Mouse (Mus musculus): ENCODE data around the gene Tmem258. TPM values are rescaled to one million over a fixed set of nuclear protein-coding genes. Genes with fewer than 3 reads are reported as not detected.

The Tmem258 gene
- total RNA-seq, 2 experiments from 2014 or later, result 92.6 to 96.5 TPM

DNA sequence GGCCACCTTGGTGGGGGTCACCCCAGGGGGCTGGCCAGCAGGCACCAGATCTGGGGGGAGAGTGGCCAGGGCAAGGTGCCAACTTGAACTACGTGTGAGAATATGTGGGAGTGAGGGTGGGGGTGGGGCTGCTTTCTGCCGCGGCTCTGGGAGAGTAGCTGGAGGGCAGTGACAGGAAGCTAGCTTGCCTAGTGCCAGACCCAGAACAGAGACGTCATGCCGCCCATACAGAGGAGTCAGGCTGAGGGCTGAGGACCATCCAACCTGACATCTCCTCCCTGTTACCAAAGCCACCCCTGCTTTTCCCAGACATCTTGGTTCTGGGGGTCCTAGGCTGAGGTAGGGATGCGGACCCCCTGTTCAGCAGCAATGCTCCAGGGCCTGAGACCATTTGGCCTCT lies 43.4 kb downstream of the Tmem258 start:
- intact Hi-C loops (cut with DNase I; ENCODE audit: low total_unique reads), result no loop called here

DNA sequence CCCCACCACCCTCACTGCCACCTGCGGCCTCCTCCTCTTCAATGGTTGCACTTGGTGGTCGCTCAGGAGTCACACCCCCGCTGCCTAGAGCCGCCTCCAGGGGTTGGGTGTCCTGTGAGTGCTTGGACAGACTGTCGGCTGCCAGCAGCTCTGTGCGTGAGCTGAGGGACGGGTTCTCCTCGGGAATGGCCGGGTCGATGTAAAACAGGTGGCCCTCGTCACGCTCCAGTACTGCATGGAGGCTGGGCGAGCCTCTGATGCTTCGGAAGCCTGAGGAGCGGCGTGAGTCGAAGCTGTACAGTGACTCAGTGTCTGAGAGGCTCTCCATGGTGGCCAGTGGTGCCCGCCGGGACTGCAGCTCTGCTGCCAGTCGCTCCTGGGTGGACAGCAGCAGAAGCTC lies 44.3 kb downstream of the Tmem258 start:
- intact Hi-C loops (cut with DNase I; ENCODE audit: low total_unique reads), result no loop called here
- DNase-seq, result no peak

More for the DNA sequence above, 43.4 kb downstream of the Tmem258 start:
- no peak for DNase-seq

Small RNAs within 50 kb of the gene (microRNA-seq; reads per million reads assigned to microRNA genes)
- gene Mir6993, result 0 reads per million in 2 experiments

Other genes starting within 250 kb of the Tmem258 start
- gene Fth1, start 223.4 kb upstream of the Tmem258 start, total RNA-seq (2021), result 1,000 to 10,000 TPM; 2,162 to 2,185 TPM
- under 1 TPM; 0.29 to 0.41 TPM for gene Best1, start 202.4 kb upstream of the Tmem258 start, total RNA-seq (2021)
- gene Rab3il1, start 202.3 kb upstream of the Tmem258 start, total RNA-seq (2021), result 10 to 100 TPM in 1 of 2 experiments, 1 to 10 TPM in 1; 7.4 to 11.6 TPM
- gene Fads3, start 162.4 kb upstream of the Tmem258 start, total RNA-seq (2021), result 1 to 10 TPM; 5.4 to 6.0 TPM
- gene Fads2, start 102.3 kb upstream of the Tmem258 start, total RNA-seq (2021), result 10 to 100 TPM in 1 of 2 experiments, 1 to 10 TPM in 1; 6.7 to 11.1 TPM
- 10 to 100 TPM; 10.5 to 16.5 TPM for gene Fads1, start 21.1 kb upstream of the Tmem258 start, total RNA-seq (2021)
- gene Fen1, start 155 bp downstream of the Tmem258 start, total RNA-seq (2021), result 1 to 10 TPM; 4.2 to 6.2 TPM
- gene Myrf, start 36.7 kb downstream of the Tmem258 start, total RNA-seq (2021), result under 1 TPM in 1 of 2 experiments, not detected in 1; 0.08 TPM
- gene Dagla, start 100.9 kb downstream of the Tmem258 start, total RNA-seq (2021), result 1 to 10 TPM; 6.3 to 7.3 TPM
- gene Syt7, start 185.1 kb downstream of the Tmem258 start, total RNA-seq (2021), result 1 to 10 TPM; 2.5 to 2.7 TPM